Mouse (Mus musculus) ES-Bruce4 (cell line): ENCODE results near the gene Gak. TPM values are rescaled to one million over a fixed set of nuclear protein-coding genes. Genes with fewer than 3 reads are reported as not detected.
A peak's percentile ranks its signal among the peaks of the same experiment; 100 is the strongest.

Source experiments
- H3K27ac ChIP-seq: 2 replicates; pipeline ENCODE4 v1.5.1; 2012; ENCODE audit warnings: low read length, inconsistent platforms; ENCODE audit not compliant: insufficient read depth
- H3K27me3 ChIP-seq: 2 replicates; pipeline ENCODE4 v1.6.1; 2012; ENCODE audit warnings: mild to moderate bottlenecking, low read length, inconsistent platforms; ENCODE audit not compliant: control insufficient read depth, poor library complexity, insufficient read depth, severe bottlenecking
- H3K36me3 ChIP-seq: 2 replicates; pipeline ENCODE4 v1.6.1; 2012; ENCODE audit warnings: inconsistent platforms, mild to moderate bottlenecking, low read length, moderate library complexity; ENCODE audit not compliant: control insufficient read depth, poor library complexity, insufficient read depth, severe bottlenecking
- H3K4me1 ChIP-seq: one replicate; pipeline ENCODE4 v1.8.1; 2011; ENCODE audit warnings: low read length; ENCODE audit not compliant: control insufficient read depth, insufficient read depth
- H3K4me3 ChIP-seq: 2 replicates; pipeline ENCODE4 v1.5.1; 2011; ENCODE audit warnings: low read depth, mild to moderate bottlenecking, low read length
- H3K9ac ChIP-seq: 2 replicates; pipeline ENCODE4 v1.6.1; 2012; ENCODE audit warnings: low read depth, mild to moderate bottlenecking, inconsistent platforms; ENCODE audit not compliant: poor library complexity, severe bottlenecking
- H3K9me3 ChIP-seq: replicated peaks from 2 replicates; pipeline ENCODE4 v1.6.1; 2012; ENCODE audit warnings: mild to moderate bottlenecking, low read length, inconsistent platforms; ENCODE audit not compliant: control insufficient read depth, poor library complexity, insufficient read depth, severe bottlenecking
- CTCF ChIP-seq: IDR thresholded peaks from one replicate; pipeline ENCODE4 v1.8.1; 2011; ENCODE audit warnings: low read depth, low read length
- EP300 ChIP-seq: IDR thresholded peaks from 2 replicates; pipeline ENCODE4 v1.6.1; 2011; ENCODE audit warnings: low read depth, low read length; ENCODE audit not compliant: insufficient read depth
- POLR2A ChIP-seq: IDR thresholded peaks from one replicate; pipeline ENCODE4 v1.8.1; 2011; ENCODE audit warnings: low read length; ENCODE audit not compliant: insufficient read depth
- polyA plus RNA-seq: library from polyadenylated mRNA; stranded (reverse); fragments of >200 nt; gene quantifications from 2 replicates; pipeline ENCODE4 v1.2.4, GENCODE M21; 2011; ENCODE audit warnings: low read depth; ENCODE audit not compliant: missing spikeins, insufficient read depth, insufficient read length

Gak gene
- polyA plus RNA-seq, 1 experiment = 63.0 TPM

- Histone ChIP-seq H3K27me3 (no peaks in the 10 kb centered on the region), H3K36me3 (no peaks in the 10 kb centered on the region), H3K4me1 (peaks cover 2% of the 10 kb centered on the region), H3K9ac (no peak overlapping the region), H3K9me3 (no peaks in the 10 kb centered on the region), H3K4me3 (no peak overlapping the region), H3K27ac (no peak overlapping the region)
- TF ChIP-seq POLR2A (no peak), CTCF (no peak), EP300 (no peak)
Observed at GRCm38 (mm10) chr5:108674624-108675023, 45.1 kb upstream of the Gak start.

DNA sequence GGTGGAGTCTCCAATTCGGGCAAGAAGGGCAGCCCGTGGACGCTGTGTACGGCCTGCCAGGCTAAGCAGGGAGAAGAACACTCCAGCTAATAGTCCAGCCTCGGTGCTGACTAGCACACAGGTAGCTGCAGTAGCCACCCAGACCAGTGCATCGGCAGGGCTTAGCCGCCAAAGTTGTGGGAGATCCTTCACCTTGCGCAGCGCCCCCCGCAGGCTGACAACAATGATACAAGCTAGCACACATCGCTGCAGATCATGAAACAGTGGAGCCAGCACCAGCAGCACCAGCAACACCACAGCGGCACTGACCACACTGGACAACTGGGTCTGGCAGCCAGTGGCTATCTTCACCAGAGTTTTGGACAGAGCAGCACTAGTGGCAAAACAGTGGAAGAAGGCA, 42.2 kb upstream of the Gak start:
- TF ChIP-seq POLR2A = no peak
- TF ChIP-seq CTCF = peak; percentile 53
- no peak for TF ChIP-seq EP300
- no peaks in the 10 kb centered on the region for H3K36me3 ChIP-seq
- H3K4me1 ChIP-seq = peaks cover 2% of the 10 kb centered on the region
- H3K4me3 ChIP-seq = no peak overlapping the region
- no peak overlapping the region for H3K9ac ChIP-seq
- H3K27me3 ChIP-seq = no peaks in the 10 kb centered on the region
- H3K9me3 ChIP-seq = no peaks in the 10 kb centered on the region
- no peak overlapping the region for H3K27ac ChIP-seq

DNA sequence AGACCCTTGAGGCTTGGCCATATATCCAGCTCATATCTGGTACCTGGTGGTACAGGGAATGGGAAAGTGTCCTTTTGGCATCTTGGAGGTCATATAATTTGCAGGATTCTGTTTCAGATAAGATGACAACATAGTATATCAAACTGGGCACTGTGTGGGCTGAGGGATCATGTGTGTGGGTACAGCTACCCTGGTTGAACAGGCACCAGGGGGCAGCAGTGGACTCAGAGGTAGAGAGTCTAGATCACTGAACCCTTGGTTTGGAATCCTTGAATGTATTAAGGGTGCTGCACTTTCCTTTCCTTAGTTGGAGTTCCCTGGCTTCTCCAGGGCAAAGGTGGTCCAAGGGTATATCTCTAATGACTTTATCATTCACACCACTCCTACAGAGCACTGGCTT, 41.2 kb upstream of the Gak start:
- H3K36me3 ChIP-seq = no peaks in the 10 kb centered on the region
- peaks cover 2% of the 10 kb centered on the region for H3K4me1 ChIP-seq
- no peak overlapping the region for H3K4me3 ChIP-seq
- TF ChIP-seq CTCF (peak; percentile 51), POLR2A (no peak), EP300 (no peak)
- no peak overlapping the region for H3K9ac ChIP-seq
- H3K9me3 ChIP-seq = no peaks in the 10 kb centered on the region
- H3K27me3 ChIP-seq = no peaks in the 10 kb centered on the region
- no peak overlapping the region for H3K27ac ChIP-seq

DNA sequence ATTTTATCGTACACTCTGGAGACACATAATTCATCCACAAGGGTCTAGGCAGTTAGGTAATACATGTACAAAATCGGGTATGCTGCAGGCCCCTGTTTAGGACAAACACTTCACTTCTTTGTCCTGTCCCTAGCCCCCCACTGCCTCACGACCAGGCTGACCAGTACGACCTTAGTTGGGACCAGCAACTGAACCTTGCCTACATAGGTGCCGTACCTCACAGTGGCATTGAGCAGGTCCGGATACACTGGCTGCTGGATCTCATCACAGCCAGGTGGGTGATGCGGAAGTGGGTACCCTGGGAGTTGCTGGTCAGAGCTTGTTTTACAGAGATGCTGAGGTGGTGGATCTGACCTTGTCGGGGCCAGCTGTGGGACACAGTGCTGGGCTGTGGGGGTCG, 40.4 kb upstream of the Gak start:
- TF ChIP-seq EP300 = no peak
- no peak for TF ChIP-seq CTCF
- no peak for TF ChIP-seq POLR2A
- Histone ChIP-seq H3K9me3 (no peaks in the 10 kb centered on the region), H3K27me3 (no peaks in the 10 kb centered on the region), H3K27ac (no peak overlapping the region), H3K4me1 (peaks cover 2% of the 10 kb centered on the region), H3K4me3 (peak overlapping the region; percentile 76), H3K36me3 (no peaks in the 10 kb centered on the region), H3K9ac (peak overlapping the region; percentile 84)

GRCm38 (mm10) chr5:108668977-108669936, 39.7 kb upstream of the Gak start, which contains the start of gene Dgkq:
Dgkq (minus strand) TSS chr5:108669672.
- Histone ChIP-seq H3K27me3 (no peaks in the 10 kb centered on the region), H3K4me3 (peak within 1 kb of the TSS; percentile 76), H3K9me3 (no peaks in the 10 kb centered on the region), H3K36me3 (no peaks in the 10 kb centered on the region), H3K9ac (peak within 1 kb of the TSS; percentile 84), H3K4me1 (peaks cover 2% of the 10 kb centered on the region), H3K27ac (peak within 1 kb of the TSS; percentile 24)
- TF ChIP-seq CTCF = no peak
- no peak for TF ChIP-seq EP300
- no peak for TF ChIP-seq POLR2A

DNA sequence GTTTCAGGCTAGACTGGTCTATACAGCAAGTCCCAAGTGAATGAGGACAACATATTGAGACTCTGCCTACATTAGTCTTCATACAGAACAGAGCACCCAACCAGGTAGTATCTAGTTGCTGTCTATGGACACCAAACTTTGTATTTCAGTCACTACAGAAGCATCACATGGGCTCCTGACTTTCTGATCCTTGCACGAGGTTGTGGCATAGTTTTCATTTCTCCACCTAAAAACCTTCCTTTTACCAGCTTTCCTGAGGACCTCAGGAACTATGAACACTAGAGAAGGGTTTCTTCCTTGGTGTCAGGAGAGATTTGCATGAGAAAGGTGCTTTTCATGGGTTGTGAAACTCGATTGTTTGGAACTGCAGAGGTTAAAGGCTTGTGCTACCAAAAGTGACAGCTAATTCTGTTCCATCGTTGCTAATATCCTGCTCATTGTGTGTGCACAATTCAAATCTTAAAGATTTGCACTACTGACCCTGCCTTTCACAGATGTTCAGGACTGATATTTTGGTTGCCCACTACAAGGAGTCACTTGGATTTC, 38.9 kb upstream of the Gak start:
- Histone ChIP-seq H3K27ac (peak overlapping the region; percentile 24), H3K4me3 (peak overlapping the region; percentile 76), H3K27me3 (no peaks in the 10 kb centered on the region), H3K9me3 (no peaks in the 10 kb centered on the region), H3K36me3 (no peaks in the 10 kb centered on the region), H3K4me1 (peaks cover 2% of the 10 kb centered on the region), H3K9ac (peak overlapping the region; percentile 84)
- TF ChIP-seq POLR2A = no peak
- TF ChIP-seq EP300 = no peak
- no peak for TF ChIP-seq CTCF
